Mouse (Mus musculus): ENCODE data around the gene Kcnk1.

DNA sequence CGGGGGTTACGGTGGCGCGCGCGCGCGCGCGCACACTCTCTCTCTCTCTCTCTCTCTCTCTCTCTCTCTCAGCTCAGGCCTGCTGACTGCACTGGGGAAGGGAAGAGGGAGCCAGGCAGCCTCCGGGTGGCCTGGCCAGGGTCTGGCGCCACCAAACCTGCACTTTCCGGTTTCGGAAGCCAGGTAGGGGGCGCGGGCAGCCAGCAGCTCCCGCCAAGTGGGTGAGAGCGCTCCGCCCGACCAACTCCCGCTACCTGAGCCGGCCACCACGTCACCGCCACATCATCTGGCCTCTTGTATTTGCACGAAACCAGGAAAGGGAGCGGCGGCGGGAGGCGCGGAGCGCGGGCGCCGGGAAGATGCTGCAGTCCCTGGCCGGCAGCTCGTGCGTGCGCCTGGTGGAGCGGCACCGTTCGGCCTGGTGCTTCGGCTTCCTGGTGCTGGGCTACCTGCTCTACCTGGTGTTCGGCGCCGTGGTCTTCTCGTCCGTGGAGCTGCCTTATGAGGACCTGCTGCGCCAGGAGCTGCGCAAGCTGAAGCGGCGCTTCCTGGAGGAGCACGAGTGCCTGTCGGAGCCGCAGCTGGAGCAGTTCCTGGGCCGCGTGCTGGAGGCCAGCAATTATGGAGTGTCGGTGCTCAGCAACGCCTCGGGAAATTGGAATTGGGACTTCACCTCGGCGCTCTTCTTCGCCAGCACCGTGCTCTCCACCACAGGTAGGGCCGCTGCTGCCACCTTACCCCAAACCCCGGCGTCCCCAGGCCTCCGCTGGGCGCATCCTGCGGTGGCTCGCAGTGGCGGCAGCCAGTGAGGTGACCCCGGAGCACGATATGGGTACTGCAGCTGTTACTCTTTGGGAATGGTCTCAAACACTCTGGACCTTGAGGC is at the start of gene Kcnk1:
- no peak for TF ChIP-seq POLR2A (IDR thresholded peaks at IDR 0.05; ENCODE audit: low read depth, low read length)
- TF ChIP-seq CTCF (IDR thresholded peaks at IDR 0.05; ENCODE audit: borderline replicate concordance, insufficient read depth, low read length) = no peak
